Mouse (Mus musculus): ENCODE results near the gene Slc35c1. TPM values are rescaled to one million over a fixed set of nuclear protein-coding genes. Genes with fewer than 3 reads are reported as not detected.

Gene Slc35c1
- polyA plus RNA-seq (2014; fragmentation: Nextera tagmentation; extraction: Ambion mirVana) = 14.7 and 16.9 TPM in 2 replicates

GRCm38 (mm10) chr2:92459921-92460707 lies at the start of gene Slc35c1:
Slc35c1 (minus strand) TSS chr2:92460538.
- DNase-seq (peak; percentile 22), ATAC-seq (ENCODE audit: insufficient read depth) (0 out of 2 replicates have a peak, but pooled peaks have one; percentile 8)
- H3K9ac ChIP-seq = peak within 1 kb of the TSS; percentile 69
- peaks cover 17% of the 10 kb centered on the region for H3K27me3 ChIP-seq (ENCODE audit: insufficient read depth, low read length)
- 0 out of 2 replicates have a peak, but pooled peaks cover under 1% of the 10 kb centered on the region for H3K36me3 ChIP-seq (ENCODE audit: insufficient read depth)
- WGBS = under 1% methylated on average over 34 of the region's 34 CpGs
- H3K4me3 ChIP-seq (ENCODE audit: low read depth, low read length) = peak within 1 kb of the TSS; percentile 75
- no peak for TF ChIP-seq CTCF (IDR thresholded peaks at IDR 0.05; ENCODE audit: low read depth)
- H3K27ac ChIP-seq (ENCODE audit: low read depth) = peak within 1 kb of the TSS; percentile 36; the same call in 1 of the 2 replicates
- H3K4me2 ChIP-seq = peak within 1 kb of the TSS; percentile 90
- peaks cover 5% of the 10 kb centered on the region; the same call in 1 of the 2 replicates for H3K4me1 ChIP-seq (ENCODE audit: insufficient read depth)
- H3K9me3 ChIP-seq (ENCODE audit: low read depth, low read length) = no peaks in the 10 kb centered on the region

DNA sequence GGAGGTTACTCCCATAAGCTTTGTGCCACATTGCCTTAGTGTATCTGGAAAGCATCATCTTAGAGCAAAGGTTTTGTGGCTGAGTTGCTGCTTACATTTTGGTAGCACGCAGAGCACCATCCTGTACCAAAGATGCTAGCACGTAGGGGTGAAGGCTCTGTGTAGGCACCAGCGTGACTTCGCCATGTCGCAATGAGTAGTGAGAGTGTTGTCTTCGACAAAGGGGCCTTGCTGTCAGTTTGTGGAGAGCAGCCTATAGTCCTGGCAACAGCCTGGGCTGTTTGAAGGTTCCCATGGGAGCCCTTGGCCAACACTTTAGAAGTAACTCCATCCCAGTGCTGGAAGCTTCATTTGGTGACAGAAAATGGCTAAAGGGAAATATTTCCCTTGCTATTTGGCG lies 45.0 kb upstream of the Slc35c1 start:
- no peaks in the 10 kb centered on the region for H3K27me3 ChIP-seq (ENCODE audit: insufficient read depth, low read length)
- no peak for ATAC-seq (ENCODE audit: insufficient read depth)
- no peak for TF ChIP-seq CTCF (IDR thresholded peaks at IDR 0.05; ENCODE audit: low read depth)
- DNase-seq = no peak
- 88% methylated on average over 7 of the region's 7 CpGs for WGBS
- H3K36me3 ChIP-seq (ENCODE audit: insufficient read depth) = no peaks in the 10 kb centered on the region
- H3K4me3 ChIP-seq (ENCODE audit: low read depth, low read length) = no peak overlapping the region
- H3K9ac ChIP-seq = no peak overlapping the region
- no peak overlapping the region for H3K4me2 ChIP-seq
- H3K9me3 ChIP-seq (ENCODE audit: low read depth, low read length) = no peaks in the 10 kb centered on the region
- H3K27ac ChIP-seq (ENCODE audit: low read depth) = no peak overlapping the region
- H3K4me1 ChIP-seq (ENCODE audit: insufficient read depth) = no peaks in the 10 kb centered on the region

DNA sequence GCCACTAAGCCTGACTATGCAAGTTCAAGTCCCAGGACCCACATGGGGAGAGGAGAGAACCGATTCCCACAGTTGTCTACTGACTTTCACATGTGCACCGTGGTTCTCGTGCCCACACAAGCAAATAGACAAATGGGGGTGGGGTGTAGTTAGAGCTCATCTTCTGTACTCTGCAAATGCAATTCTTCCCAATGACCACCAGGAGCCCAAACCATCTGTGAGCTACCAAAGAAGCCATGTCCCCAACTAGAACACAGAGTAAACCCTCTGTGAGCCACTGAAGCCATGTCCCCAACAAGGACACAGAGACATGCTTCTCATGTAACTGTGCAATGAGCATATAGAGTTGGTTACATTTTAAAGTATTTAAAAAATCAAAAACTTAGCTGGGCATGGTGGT lies 43.1 kb upstream of the Slc35c1 start:
- peak; percentile 33; the same call in 1 of the 2 replicates for TF ChIP-seq CTCF (IDR thresholded peaks at IDR 0.05; ENCODE audit: low read depth)
- Histone ChIP-seq H3K4me3 (ENCODE audit: low read depth, low read length) (no peak overlapping the region), H3K4me1 (ENCODE audit: insufficient read depth) (no peaks in the 10 kb centered on the region), H3K36me3 (ENCODE audit: insufficient read depth) (no peaks in the 10 kb centered on the region), H3K27ac (ENCODE audit: low read depth) (no peak overlapping the region), H3K9ac (no peak overlapping the region), H3K9me3 (ENCODE audit: low read depth, low read length) (no peaks in the 10 kb centered on the region), H3K27me3 (ENCODE audit: insufficient read depth, low read length) (no peaks in the 10 kb centered on the region), H3K4me2 (no peak overlapping the region)
- no peak for DNase-seq
- 78% methylated on average over 3 of the region's 3 CpGs for WGBS
- no peak for ATAC-seq (ENCODE audit: insufficient read depth)

DNA sequence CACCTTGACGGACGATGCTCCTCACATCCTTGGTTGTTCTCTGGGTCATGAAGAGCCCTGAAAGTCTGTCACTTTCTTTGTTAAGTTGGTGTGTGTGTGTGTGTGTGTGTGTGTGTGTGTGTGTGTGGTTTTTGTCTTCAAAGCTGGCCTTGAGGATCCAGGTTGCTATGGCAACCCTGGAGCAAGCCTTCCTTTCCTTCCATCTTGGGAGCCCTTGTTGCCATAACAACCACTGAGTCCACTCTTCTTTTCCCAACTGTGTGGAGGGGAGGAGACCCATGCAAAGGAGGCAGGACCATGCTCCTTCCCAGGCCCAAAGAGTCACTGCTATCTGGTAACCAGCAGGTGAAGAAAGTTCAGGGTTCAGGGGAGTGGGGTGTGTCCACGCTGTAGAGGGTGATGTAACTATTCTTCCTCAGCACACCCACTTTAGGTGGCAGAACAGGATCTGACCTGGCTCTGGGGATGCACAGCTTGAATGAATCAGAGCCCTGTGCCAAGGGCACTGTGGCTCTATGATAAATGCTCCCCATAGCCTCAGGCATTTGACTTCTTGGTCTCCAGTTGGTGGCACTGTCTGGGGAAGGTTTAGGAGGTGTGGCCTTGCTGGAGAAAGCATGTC lies 39.5 kb upstream of the Slc35c1 start:
- Histone ChIP-seq H3K27me3 (ENCODE audit: insufficient read depth, low read length) (no peaks in the 10 kb centered on the region), H3K27ac (ENCODE audit: low read depth) (no peak overlapping the region), H3K4me1 (ENCODE audit: insufficient read depth) (no peaks in the 10 kb centered on the region), H3K4me3 (ENCODE audit: low read depth, low read length) (no peak overlapping the region), H3K36me3 (ENCODE audit: insufficient read depth) (no peaks in the 10 kb centered on the region), H3K9ac (no peak overlapping the region), H3K9me3 (ENCODE audit: low read depth, low read length) (no peaks in the 10 kb centered on the region), H3K4me2 (no peak overlapping the region)
- no peak for ATAC-seq (ENCODE audit: insufficient read depth)
- WGBS = 58% methylated on average over 3 of the region's 3 CpGs
- DNase-seq = peak; percentile 22
- TF ChIP-seq CTCF (IDR thresholded peaks at IDR 0.05; ENCODE audit: low read depth) = no peak

GRCm38 (mm10) chr2:92497112-92497511 lies 36.8 kb upstream of the Slc35c1 start:
- no peak overlapping the region for H3K4me2 ChIP-seq
- H3K27ac ChIP-seq (ENCODE audit: low read depth) = no peak overlapping the region
- ATAC-seq (ENCODE audit: insufficient read depth) (no peak), DNase-seq (no peak)
- H3K36me3 ChIP-seq (ENCODE audit: insufficient read depth) = no peaks in the 10 kb centered on the region
- no peaks in the 10 kb centered on the region for H3K4me1 ChIP-seq (ENCODE audit: insufficient read depth)
- 62% methylated on average over 5 of the region's 5 CpGs for WGBS
- no peak overlapping the region for H3K4me3 ChIP-seq (ENCODE audit: low read depth, low read length)
- TF ChIP-seq CTCF (IDR thresholded peaks at IDR 0.05; ENCODE audit: low read depth) = no peak
- H3K9ac ChIP-seq = no peak overlapping the region
- H3K9me3 ChIP-seq (ENCODE audit: low read depth, low read length) = no peaks in the 10 kb centered on the region
- H3K27me3 ChIP-seq (ENCODE audit: insufficient read depth, low read length) = no peaks in the 10 kb centered on the region

GRCm38 (mm10) chr2:92496681-92497080 lies 36.3 kb upstream of the Slc35c1 start:
- Histone ChIP-seq H3K4me1 (ENCODE audit: insufficient read depth) (peaks cover 2% of the 10 kb centered on the region; the same call in 1 of the 2 replicates), H3K27ac (ENCODE audit: low read depth) (no peak overlapping the region), H3K9me3 (ENCODE audit: low read depth, low read length) (no peaks in the 10 kb centered on the region), H3K4me2 (no peak overlapping the region), H3K4me3 (ENCODE audit: low read depth, low read length) (no peak overlapping the region), H3K36me3 (ENCODE audit: insufficient read depth) (no peaks in the 10 kb centered on the region), H3K27me3 (ENCODE audit: insufficient read depth, low read length) (no peaks in the 10 kb centered on the region), H3K9ac (no peak overlapping the region)
- no peak for TF ChIP-seq CTCF (IDR thresholded peaks at IDR 0.05; ENCODE audit: low read depth)
- no peak for ATAC-seq (ENCODE audit: insufficient read depth)
- 15% methylated on average over 10 of the region's 10 CpGs for WGBS
- peak; percentile 57 for DNase-seq

GRCm38 (mm10) chr2:92494956-92495355 lies 34.6 kb upstream of the Slc35c1 start:
- no peaks in the 10 kb centered on the region for H3K27me3 ChIP-seq (ENCODE audit: insufficient read depth, low read length)
- no peak for DNase-seq
- peaks cover 7% of the 10 kb centered on the region; the same call in 1 of the 2 replicates for H3K4me1 ChIP-seq (ENCODE audit: insufficient read depth)
- H3K27ac ChIP-seq (ENCODE audit: low read depth) = no peak overlapping the region
- no peak overlapping the region for H3K4me2 ChIP-seq
- no peak for TF ChIP-seq CTCF (IDR thresholded peaks at IDR 0.05; ENCODE audit: low read depth)
- no peaks in the 10 kb centered on the region for H3K36me3 ChIP-seq (ENCODE audit: insufficient read depth)
- ATAC-seq (ENCODE audit: insufficient read depth) = no peak
- H3K9me3 ChIP-seq (ENCODE audit: low read depth, low read length) = no peaks in the 10 kb centered on the region
- 82% methylated on average over 3 of the region's 3 CpGs for WGBS
- H3K4me3 ChIP-seq (ENCODE audit: low read depth, low read length) = no peak overlapping the region
- H3K9ac ChIP-seq = no peak overlapping the region

Data from lung, embryonic 14.5 days (tissue).